Mouse (Mus musculus): ENCODE data around the gene Trpm1. TPM values are rescaled to one million over a fixed set of nuclear protein-coding genes. Genes with fewer than 3 reads are reported as not detected.
"Not testable (repeated sequence)": the region's sequence is repeated elsewhere in the genome, so short reads cannot be mapped to it uniquely, and the experiment has no call there.

Trpm1 gene
- total RNA-seq (2014; fragmentation: Nextera tagmentation) (not detected in 2 replicates), total RNA-seq (2017) (0.55 and 0.64 TPM in 2 replicates), polyA plus RNA-seq (2012) (not detected in 2 replicates)

- Histone ChIP-seq H3K27me3 (ENCODE audit: insufficient read depth, low read length) (peaks cover 6% of the 10 kb centered on the region), H3K4me1 (ENCODE audit: insufficient read depth, low read depth, low read length) (no peaks in the 10 kb centered on the region), H3K9me3 (replicated peaks) (no peaks in the 10 kb centered on the region), H3K4me3 (ENCODE audit: low read depth, low read length) (no peak within 1 kb of the TSS), H3K36me3 (replicated peaks) (no peaks in the 10 kb centered on the region)
- no peak for TF ChIP-seq POLR2AphosphoS5 (IDR thresholded peaks at IDR 0.05; ENCODE audit: insufficient replicate concordance, low read depth, low read length)
- no peak for TF ChIP-seq TAL1 (conservative IDR thresholded peaks at IDR 0.05; ENCODE audit: low read depth, low read length)
- TF ChIP-seq GATA1 (IDR thresholded peaks at IDR 0.05; ENCODE audit: borderline replicate concordance, low read length) = no peak
- no peak for TF ChIP-seq CTCF (IDR thresholded peaks at IDR 0.05; ENCODE audit: low read depth, low read length)
- TF ChIP-seq GATA2 (IDR thresholded peaks at IDR 0.05; ENCODE audit: borderline replicate concordance, low read depth, low read length) = no peak
- DNase-seq (ENCODE audit: low spot score) (no peak), ATAC-seq (ENCODE audit: extremely low read depth, insufficient number of reproducible peaks, low FRiP score, poor library complexity, severe bottlenecking) (no peak)
These were observed at the start of gene Trpm1 for GRCm38 (mm10) chr7:64153535-64153934. Trpm1 (plus strand) TSS chr7:64153835.

GRCm38 (mm10) chr7:64122131-64122715 lies 31.4 kb upstream of the Trpm1 start:
- TF ChIP-seq TAL1 (conservative IDR thresholded peaks at IDR 0.05; ENCODE audit: low read depth, low read length) = no peak
- TF ChIP-seq CTCF (IDR thresholded peaks at IDR 0.05; ENCODE audit: low read depth, low read length) = no peak
- no peak for TF ChIP-seq GATA2 (IDR thresholded peaks at IDR 0.05; ENCODE audit: borderline replicate concordance, low read depth, low read length)
- TF ChIP-seq POLR2AphosphoS5 (IDR thresholded peaks at IDR 0.05; ENCODE audit: insufficient replicate concordance, low read depth, low read length) = no peak
- no peak for TF ChIP-seq GATA1 (IDR thresholded peaks at IDR 0.05; ENCODE audit: borderline replicate concordance, low read length)
- ATAC-seq (ENCODE audit: extremely low read depth, insufficient number of reproducible peaks, low FRiP score, poor library complexity, severe bottlenecking) (no peak), DNase-seq (ENCODE audit: low spot score) (no peak)
- Histone ChIP-seq H3K4me1 (ENCODE audit: insufficient read depth, low read depth, low read length) (no peaks in the 10 kb centered on the region), H3K27me3 (ENCODE audit: insufficient read depth, low read length) (no peaks in the 10 kb centered on the region), H3K36me3 (replicated peaks) (no peaks in the 10 kb centered on the region), H3K9me3 (replicated peaks) (no peaks in the 10 kb centered on the region), H3K4me3 (ENCODE audit: low read depth, low read length) (no peak overlapping the region)

DNA sequence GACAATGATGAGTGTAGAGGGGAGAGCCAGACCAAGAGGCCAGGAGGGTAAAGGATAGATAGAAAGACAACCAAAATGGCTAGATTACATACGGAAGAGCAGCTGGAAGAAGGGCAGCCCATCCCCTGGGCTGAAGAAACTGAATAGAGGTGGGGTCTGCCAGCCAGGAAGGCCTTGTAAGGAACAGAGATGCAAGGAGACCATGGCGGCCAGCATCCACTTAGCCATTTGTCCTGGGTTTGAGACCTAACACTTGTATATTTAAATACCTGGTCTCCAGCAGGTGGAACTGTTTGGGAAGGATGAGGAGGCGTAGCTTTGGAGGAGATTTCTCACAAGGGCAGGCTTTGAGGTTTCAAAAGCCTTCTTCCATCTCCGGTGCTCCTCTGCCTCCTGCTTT lies 29.9 kb upstream of the Trpm1 start:
- H3K4me1 ChIP-seq (ENCODE audit: insufficient read depth, low read depth, low read length) = no peaks in the 10 kb centered on the region
- H3K36me3 ChIP-seq (replicated peaks) = no peaks in the 10 kb centered on the region
- H3K9me3 ChIP-seq (replicated peaks) = no peaks in the 10 kb centered on the region
- DNase-seq (ENCODE audit: low spot score) (no peak), ATAC-seq (ENCODE audit: extremely low read depth, insufficient number of reproducible peaks, low FRiP score, poor library complexity, severe bottlenecking) (no peak)
- TF ChIP-seq CTCF (IDR thresholded peaks at IDR 0.05; ENCODE audit: low read depth, low read length) = no peak
- TF ChIP-seq GATA1 (IDR thresholded peaks at IDR 0.05; ENCODE audit: borderline replicate concordance, low read length) = no peak
- no peak for TF ChIP-seq TAL1 (conservative IDR thresholded peaks at IDR 0.05; ENCODE audit: low read depth, low read length)
- no peak for TF ChIP-seq GATA2 (IDR thresholded peaks at IDR 0.05; ENCODE audit: borderline replicate concordance, low read depth, low read length)
- TF ChIP-seq POLR2AphosphoS5 (IDR thresholded peaks at IDR 0.05; ENCODE audit: insufficient replicate concordance, low read depth, low read length) = no peak
- H3K4me3 ChIP-seq (ENCODE audit: low read depth, low read length) = no peak overlapping the region
- H3K27me3 ChIP-seq (ENCODE audit: insufficient read depth, low read length) = no peaks in the 10 kb centered on the region

DNA sequence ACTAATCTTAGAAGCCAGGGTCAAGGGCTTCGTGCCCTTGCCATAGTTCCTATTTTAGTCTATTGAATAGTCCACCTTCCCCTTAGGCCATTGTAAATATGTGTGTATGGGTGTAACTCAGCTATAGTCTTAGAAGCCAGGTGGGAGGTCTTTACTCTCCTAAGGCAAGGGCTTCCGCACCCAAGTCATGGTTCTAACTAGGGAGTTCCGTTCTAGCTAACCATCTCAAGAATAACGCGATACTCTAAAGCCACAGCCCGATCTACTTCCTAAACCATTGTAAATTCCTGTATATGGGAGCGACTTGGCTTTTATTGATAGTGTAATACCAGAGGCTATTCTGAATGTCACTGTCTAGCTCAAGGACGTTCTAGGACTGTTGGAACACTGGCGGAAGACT lies 27.6 kb upstream of the Trpm1 start:
- DNase-seq (ENCODE audit: low spot score); ATAC-seq (ENCODE audit: extremely low read depth, insufficient number of reproducible peaks, low FRiP score, poor library complexity, severe bottlenecking); H3K9me3 ChIP-seq (replicated peaks); H3K4me3 ChIP-seq (ENCODE audit: low read depth, low read length); H3K36me3 ChIP-seq (replicated peaks); H3K4me1 ChIP-seq (ENCODE audit: insufficient read depth, low read depth, low read length); H3K27me3 ChIP-seq (ENCODE audit: insufficient read depth, low read length): not testable (repeated sequence)

DNA sequence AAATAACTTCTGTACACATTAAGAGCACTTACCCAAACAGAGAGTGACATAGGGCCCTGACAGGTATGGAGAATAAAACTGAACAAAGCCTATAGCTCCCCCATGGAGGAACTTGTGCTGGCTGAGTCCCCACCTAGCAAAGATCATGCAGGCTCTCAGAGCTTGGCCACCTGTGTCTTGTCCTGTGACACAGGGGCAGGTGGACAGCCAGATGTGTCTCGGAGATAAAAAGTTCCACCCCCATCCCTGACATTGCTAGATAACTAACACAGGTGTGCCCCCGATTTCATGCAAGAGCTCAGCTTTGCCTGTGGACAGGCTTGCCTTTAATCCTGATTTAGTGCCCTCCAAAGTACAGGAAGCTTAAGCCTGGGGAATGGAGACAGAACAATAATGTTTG lies 13.8 kb upstream of the Trpm1 start:
- Histone ChIP-seq H3K4me1 (ENCODE audit: insufficient read depth, low read depth, low read length) (peaks cover 6% of the 10 kb centered on the region; the same call in 1 of the 2 replicates), H3K9me3 (replicated peaks) (no peaks in the 10 kb centered on the region), H3K27me3 (ENCODE audit: insufficient read depth, low read length) (peaks cover 3% of the 10 kb centered on the region), H3K4me3 (ENCODE audit: low read depth, low read length) (no peak overlapping the region), H3K36me3 (replicated peaks) (no peaks in the 10 kb centered on the region)
- DNase-seq (ENCODE audit: low spot score) = no peak
- ATAC-seq (ENCODE audit: extremely low read depth, insufficient number of reproducible peaks, low FRiP score, poor library complexity, severe bottlenecking) = no peak
- no peak for TF ChIP-seq CTCF (IDR thresholded peaks at IDR 0.05; ENCODE audit: low read depth, low read length)
- TF ChIP-seq POLR2AphosphoS5 (IDR thresholded peaks at IDR 0.05; ENCODE audit: insufficient replicate concordance, low read depth, low read length) = no peak
- no peak for TF ChIP-seq GATA1 (IDR thresholded peaks at IDR 0.05; ENCODE audit: borderline replicate concordance, low read length)
- no peak for TF ChIP-seq GATA2 (IDR thresholded peaks at IDR 0.05; ENCODE audit: borderline replicate concordance, low read depth, low read length)
- TF ChIP-seq TAL1 (conservative IDR thresholded peaks at IDR 0.05; ENCODE audit: low read depth, low read length) = no peak

GRCm38 (mm10) chr7:64141301-64142032 lies 12.2 kb upstream of the Trpm1 start:
- peak; percentile 15; the same call in 1 of the 2 replicates for ATAC-seq (ENCODE audit: extremely low read depth, insufficient number of reproducible peaks, low FRiP score, poor library complexity, severe bottlenecking)
- peaks cover 6% of the 10 kb centered on the region; the same call in 1 of the 2 replicates for H3K4me1 ChIP-seq (ENCODE audit: insufficient read depth, low read depth, low read length)
- DNase-seq (ENCODE audit: low spot score) = no peak
- no peak overlapping the region for H3K4me3 ChIP-seq (ENCODE audit: low read depth, low read length)
- peaks cover 3% of the 10 kb centered on the region for H3K27me3 ChIP-seq (ENCODE audit: insufficient read depth, low read length)
- no peaks in the 10 kb centered on the region for H3K36me3 ChIP-seq (replicated peaks)
- no peaks in the 10 kb centered on the region for H3K9me3 ChIP-seq (replicated peaks)
- TF ChIP-seq GATA2 (IDR thresholded peaks at IDR 0.05; ENCODE audit: borderline replicate concordance, low read depth, low read length) = no peak
- TF ChIP-seq GATA1 (IDR thresholded peaks at IDR 0.05; ENCODE audit: borderline replicate concordance, low read length) = no peak
- no peak for TF ChIP-seq CTCF (IDR thresholded peaks at IDR 0.05; ENCODE audit: low read depth, low read length)
- no peak for TF ChIP-seq POLR2AphosphoS5 (IDR thresholded peaks at IDR 0.05; ENCODE audit: insufficient replicate concordance, low read depth, low read length)
